Mouse (Mus musculus): Measurements from ENCODE around the gene Gm49673. TPM values are rescaled to one million over a fixed set of nuclear protein-coding genes. Genes with fewer than 3 reads are reported as not detected.
A peak's percentile ranks its signal among the peaks of the same experiment; 100 is the strongest.
"Not testable (repeated sequence)": the region's sequence is repeated elsewhere in the genome, so short reads cannot be mapped to it uniquely, and the experiment has no call there.

Gene Gm49673
- polyA plus RNA-seq, 2 experiments from 2014 or later = 0.20 to 0.38 TPM

DNA sequence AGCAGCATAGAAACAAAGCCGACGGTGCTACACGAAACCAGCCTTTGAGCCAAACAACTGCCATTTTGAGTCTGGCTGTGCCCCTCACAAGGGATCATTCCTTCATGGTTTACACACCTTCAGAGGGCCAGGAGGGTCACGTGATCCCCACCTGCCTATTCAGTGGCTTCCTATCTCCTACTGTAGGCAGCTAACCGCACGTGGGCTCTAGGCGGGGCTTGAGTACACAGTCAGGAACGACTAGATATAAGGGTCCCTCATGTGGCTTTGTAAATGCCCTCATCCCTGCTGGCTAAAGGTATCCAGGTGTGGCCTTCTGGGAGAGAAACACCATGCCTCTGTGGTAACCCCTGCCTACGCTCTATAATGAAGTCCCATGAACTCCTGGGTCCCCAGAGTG is 18.0 kb downstream of the Gm49673 start:
- not testable (repeated sequence) for ATAC-seq

- peak; percentile 92 for ATAC-seq
Observed at GRCm38 (mm10) chr17:8128326-8128993, 19.1 kb downstream of the Gm49673 start.

DNA sequence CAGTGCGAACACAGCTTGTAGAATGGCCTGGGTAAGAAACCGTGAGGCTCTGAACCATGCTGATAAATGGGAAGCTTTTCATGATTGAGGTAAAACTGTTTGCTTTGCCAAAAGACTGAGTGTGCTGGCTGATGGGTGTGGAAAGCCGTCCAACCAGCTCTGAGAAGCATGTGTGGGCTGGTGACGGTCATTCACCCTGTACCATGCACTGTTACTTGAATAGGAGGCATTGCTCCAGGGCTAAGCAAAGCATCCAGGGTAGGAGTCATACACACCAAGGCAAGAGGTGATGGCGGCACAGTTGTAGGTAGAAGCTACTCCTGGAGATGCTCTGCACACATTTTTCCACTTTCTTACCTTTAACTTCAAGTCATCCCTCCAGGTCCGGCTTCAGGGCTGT is 23.0 kb downstream of the Gm49673 start:
- ATAC-seq = not testable (repeated sequence)

DNA sequence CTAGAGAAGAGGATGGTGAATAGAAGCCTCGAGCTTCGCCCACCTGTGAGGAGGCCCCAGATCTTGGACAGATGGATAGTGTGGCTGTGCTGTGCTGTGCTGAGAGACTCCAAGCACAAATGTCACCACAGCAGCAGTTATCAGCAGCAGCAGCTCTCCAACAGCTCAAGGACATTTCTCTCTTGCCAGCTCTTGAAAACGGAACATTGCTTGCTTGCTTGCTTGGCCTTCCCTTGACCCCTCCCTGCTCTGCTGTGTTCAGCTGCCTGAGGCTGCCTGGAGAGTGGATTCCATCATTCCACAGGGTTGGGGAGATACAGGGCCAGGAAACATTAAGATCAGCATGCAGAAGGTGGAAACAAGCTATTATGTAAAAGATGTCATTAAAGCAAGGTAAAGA is 24.6 kb downstream of the Gm49673 start:
- not testable (repeated sequence) for ATAC-seq

DNA sequence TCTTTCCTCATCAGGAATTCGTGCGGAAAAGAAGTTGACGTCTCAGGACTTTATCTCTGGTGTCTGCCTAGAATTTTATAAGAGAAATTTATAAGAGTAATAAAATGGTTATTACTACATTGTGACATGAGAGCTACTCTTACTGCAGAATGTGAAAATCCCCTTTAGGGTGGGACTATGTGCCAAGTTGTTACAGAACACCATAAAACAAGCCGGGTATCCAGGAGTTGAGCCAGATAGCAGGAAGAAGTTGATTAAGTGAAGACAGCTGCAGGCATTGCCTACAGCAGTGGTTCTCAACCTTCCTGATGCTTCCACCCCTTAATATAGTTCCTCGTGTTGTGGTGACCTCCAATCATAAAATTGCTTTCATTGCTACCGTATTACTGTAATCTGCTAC is 30.7 kb downstream of the Gm49673 start:
- not testable (repeated sequence) for ATAC-seq

DNA sequence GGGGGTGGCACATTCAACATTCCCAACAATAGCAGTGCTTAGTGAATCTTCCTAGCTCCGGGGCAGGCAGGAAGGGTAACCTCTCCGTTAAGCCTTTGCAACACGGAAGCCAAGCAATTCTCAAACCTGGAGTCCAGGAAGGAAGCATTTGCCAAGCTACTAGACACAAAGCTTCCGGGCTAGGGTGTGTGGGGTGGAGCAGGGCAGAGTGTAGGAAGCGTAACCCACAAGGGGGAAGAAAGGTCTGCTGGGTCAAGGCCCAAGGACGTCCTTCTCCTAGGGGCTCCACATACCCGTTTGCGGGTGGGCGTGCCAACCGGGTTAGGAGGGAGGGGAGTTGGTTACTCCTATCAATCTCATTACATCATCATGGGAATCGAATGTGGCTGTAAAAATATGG is 31.2 kb downstream of the Gm49673 start:
- peak; percentile 32 for ATAC-seq

GRCm38 (mm10) chr17:8112199-8112598 is 35.4 kb downstream of the Gm49673 start:
- not testable (repeated sequence) for ATAC-seq

GRCm38 (mm10) chr17:8101297-8101609 is 46.3 kb downstream of the Gm49673 start:
- not testable (repeated sequence) for ATAC-seq

DNA sequence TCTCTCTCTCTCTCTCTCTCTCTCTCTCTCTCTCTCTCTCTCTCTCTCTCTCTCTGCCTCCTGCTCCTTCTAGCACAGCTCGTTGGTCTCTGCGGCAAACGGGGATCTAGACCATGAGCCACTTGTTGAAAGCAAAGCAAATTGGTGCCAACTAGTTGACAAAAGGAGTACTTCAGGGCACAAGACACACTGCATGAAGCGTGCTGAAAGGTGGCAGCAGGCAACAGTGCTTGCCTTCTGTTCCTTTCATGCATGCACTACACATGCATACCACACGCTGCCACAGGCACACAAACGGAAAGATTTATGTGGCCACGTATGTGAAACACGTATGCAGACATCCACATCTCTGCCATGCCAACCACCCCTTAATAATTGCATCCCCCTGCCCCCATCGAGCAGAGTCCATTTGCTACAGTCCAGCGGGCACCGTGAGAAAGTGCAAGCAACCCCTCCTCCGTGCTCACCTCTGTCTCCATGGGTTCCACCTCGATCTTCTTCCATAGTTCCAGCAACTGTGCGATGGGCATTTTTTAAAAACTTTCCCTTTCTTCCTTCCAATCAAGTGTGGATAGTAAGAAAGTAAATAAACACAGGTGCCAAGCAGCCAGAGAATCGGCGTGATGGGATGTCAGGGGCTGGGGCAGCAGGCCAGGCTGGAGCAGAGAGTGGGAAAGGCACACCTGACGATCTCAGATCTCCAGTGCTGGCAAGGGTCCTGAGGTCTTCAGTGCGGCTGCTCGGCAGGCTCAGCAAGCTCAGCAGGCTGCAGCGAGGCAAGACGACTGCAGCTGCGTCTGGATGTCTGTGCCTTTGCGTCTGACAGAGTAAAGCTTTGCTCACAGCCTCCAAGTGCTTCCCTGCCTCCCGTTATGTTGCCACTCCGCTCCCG is 46.9 kb downstream of the Gm49673 start:
- ATAC-seq = not testable (repeated sequence)

GRCm38 (mm10) chr17:8096199-8096598 is 51.4 kb downstream of the Gm49673 start:
- ATAC-seq = not testable (repeated sequence)

GRCm38 (mm10) chr17:8095653-8096052 is 51.9 kb downstream of the Gm49673 start:
- not testable (repeated sequence) for ATAC-seq

DNA sequence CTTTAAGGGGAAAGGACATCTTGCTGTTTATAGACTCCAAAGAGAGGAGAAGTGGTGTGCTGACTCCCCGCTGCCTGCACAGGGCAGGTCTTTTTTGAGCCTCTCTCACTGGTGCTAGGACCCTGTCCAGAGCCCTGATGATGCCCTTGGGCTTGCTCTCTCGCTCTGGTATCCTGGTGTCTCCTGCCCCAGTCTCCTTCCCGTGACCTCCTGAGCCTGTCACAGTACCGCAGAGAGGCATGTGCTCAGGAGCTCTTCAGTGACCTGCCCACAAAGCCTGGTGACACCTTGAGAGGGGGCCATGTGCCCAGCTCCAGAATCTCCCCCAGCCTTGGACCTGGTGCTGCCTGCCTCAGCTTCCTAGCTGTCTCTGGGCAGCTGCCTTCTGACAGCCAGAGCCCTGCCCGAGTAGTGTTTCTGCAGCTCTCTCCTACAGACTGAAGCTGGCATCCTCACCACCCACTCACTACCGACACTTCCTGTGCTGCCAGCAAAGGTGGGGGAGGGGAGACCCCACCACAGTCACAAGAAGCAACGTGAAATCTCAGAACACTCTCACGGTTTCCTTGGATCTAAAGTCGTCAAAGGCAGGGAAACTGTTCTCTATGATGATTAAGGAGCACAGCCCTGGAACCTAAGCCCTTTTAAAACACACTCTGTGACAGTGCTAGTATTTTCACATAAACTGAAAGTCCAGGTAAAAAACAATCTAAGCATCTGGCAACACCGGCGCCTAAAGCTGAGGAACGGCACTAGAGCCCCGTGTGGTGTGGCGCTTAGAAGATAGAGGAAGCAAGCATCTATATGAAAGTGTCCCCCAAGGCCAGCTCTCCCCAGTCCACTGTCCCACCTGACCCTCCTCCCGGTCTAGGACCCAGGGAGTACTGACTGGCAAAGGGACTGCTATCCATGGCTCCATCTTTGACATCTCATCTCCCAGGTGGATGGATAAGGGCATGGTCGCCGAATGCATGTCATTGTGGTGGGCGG is 54.8 kb downstream of the Gm49673 start:
- peak; percentile 92 for ATAC-seq

DNA sequence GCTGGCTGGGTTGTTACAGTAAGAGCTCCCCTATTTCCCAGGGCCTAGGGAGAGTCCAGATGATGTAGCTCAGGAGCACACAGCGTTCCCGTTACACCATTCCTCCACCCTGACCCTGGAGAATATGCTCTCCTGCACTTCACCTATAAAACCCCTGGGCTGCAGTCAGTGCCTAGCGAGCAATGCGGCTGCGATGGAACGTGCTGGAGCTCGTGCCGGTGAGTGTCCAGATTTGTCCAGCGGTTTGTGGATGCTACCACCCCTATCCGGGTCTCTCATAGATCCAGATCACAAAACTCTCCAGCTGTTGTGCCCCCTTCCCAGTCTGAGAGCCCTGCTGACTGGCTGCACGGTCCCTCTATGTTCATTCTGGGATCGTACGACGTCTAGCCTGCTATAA is 56.3 kb downstream of the Gm49673 start:
- ATAC-seq = not testable (repeated sequence)

- not testable (repeated sequence) for ATAC-seq
Observed at GRCm38 (mm10) chr17:8069847-8070246, 77.7 kb downstream of the Gm49673 start.

DNA sequence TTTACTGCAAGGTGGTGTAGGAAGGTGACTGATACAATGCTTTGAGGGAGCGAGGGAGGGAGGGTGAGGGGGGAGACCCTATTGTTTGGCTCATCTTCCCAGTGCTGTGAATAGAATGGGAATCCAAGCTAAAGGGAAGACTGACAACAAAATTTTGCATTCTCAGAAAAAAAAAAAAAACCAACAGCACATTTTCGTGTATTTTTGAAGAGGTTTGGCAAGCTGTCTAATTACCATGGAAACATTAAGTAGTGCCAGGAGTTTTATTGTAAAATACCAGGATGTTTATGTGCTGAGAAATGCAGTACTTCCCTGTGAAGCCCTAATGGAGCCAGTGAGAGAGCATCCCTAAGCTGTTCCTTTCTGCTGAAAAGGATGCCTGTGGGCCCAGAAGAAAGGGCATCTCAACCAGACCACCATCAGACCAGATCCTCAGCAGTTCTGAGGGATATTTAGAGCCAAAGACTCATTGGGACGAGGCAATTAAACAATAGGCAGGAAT is 90.9 kb downstream of the Gm49673 start:
- ATAC-seq = not testable (repeated sequence)

GRCm38 (mm10) chr17:8055919-8056589 is 91.5 kb downstream of the Gm49673 start:
- ATAC-seq = not testable (repeated sequence)

GRCm38 (mm10) chr17:8051247-8051646 is 96.3 kb downstream of the Gm49673 start:
- peak; percentile 84 for ATAC-seq

- not testable (repeated sequence) for ATAC-seq
Observed at GRCm38 (mm10) chr17:8050218-8050617, 97.4 kb downstream of the Gm49673 start.

- ATAC-seq = peak; percentile 77
Observed at GRCm38 (mm10) chr17:8046178-8046577, 101.4 kb downstream of the Gm49673 start.

GRCm38 (mm10) chr17:8041197-8041596 is 106.4 kb downstream of the Gm49673 start:
- not testable (repeated sequence) for ATAC-seq

DNA sequence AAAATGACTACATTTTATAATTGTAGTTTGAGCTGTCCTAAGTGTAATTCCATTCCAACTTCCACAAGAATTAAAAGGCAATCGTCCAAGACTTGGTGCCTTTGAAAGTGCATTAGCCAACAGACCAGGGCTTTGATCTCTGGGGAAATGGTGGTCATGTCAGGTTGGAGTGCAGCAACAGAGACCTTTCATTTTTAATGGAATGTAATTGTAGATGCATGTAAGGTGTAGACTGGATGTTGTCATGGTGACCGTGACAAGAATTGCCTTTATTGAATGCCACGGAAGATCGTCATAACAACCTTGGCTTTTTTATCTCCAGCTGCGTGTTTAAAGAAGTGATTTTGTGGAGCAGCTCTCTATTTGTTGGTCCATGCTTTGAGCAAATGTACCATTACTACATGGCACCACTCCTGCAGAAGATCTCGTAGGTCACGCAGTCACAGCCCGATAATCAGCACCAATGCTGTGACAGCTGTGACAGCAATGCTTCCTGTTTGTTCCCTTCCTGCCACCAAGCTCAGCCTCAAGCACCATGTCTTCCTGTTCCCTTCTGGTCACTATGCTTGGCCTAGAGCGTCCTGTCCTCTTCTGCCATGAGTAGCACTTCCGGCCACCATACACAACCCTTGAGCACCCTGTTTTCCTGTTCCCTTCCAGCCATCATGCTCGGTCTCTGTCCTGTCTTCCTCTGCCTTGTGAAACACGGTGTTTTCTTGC is 107.5 kb downstream of the Gm49673 start:
- not testable (repeated sequence) for ATAC-seq

Measured in activated CD4-positive, CD25-positive, alpha-beta regulatory T cell, adult 4 months (primary cell).